Mouse (Mus musculus) E14TG2a.4 (cell line): Measurements from ENCODE around the gene Itpk1.

Source experiments
- H3K27me3 ChIP-seq: 2 replicates; pipeline ENCODE4 v1.6.1; 2014; ENCODE audit warnings: low read length, control low read depth; ENCODE audit not compliant: insufficient read depth
- H3K36me3 ChIP-seq: 2 replicates; pipeline ENCODE4 v1.6.1; 2014; ENCODE audit warnings: low read length, control low read depth; ENCODE audit not compliant: insufficient read depth
- H3K4me1 ChIP-seq: replicated peaks from 2 replicates; pipeline ENCODE4 v1.6.1; 2014; ENCODE audit warnings: low read depth, low read length, control low read depth
- H3K4me3 ChIP-seq: replicated peaks from 2 replicates; pipeline ENCODE4 v1.5.1; 2014; ENCODE audit warnings: mild to moderate bottlenecking, low read length
- H3K9me3 ChIP-seq: 2 replicates; pipeline ENCODE4 v1.6.1; 2014; ENCODE audit warnings: low read length, control low read depth
- CTCF ChIP-seq: conservative IDR thresholded peaks from 2 replicates; pipeline ENCODE4 v1.5.1; 2014; ENCODE audit warnings: low read length
- NANOG ChIP-seq: IDR thresholded peaks from 2 replicates; pipeline ENCODE4 v1.6.1; 2014; ENCODE audit warnings: borderline replicate concordance, low read length, mixed read lengths
- POU5F1 ChIP-seq: IDR thresholded peaks from 2 replicates; pipeline ENCODE4 v1.6.1; 2014; ENCODE audit warnings: low read length, borderline replicate concordance

The Itpk1 gene

DNA sequence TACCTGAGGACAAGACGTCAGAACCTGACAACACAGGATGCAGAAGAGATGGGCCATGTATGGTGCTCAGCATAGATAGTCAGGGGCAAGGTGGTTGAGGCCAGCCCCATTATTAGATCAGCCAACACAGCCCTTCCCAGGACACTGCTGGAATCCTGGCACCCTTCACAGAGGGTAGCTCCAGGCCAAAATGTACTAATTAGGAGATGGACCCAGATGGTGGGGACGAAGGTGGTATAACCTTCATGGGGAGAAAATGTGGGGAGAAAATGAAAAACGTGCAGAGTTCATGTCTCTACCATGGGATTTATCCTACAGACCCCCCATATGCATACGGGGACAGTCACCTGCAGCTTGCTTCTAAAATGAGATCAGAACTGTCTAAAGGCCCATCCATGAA, 91.3 kb downstream of the Itpk1 start:
- Histone ChIP-seq H3K27me3 (no peaks in the 10 kb centered on the region), H3K4me1 (peaks cover 34% of the 10 kb centered on the region), H3K9me3 (no peaks in the 10 kb centered on the region), H3K4me3 (no peak overlapping the region), H3K36me3 (peaks cover 84% of the 10 kb centered on the region)
- no peak for TF ChIP-seq NANOG
- no peak for TF ChIP-seq POU5F1
- no peak for TF ChIP-seq CTCF

- TF ChIP-seq CTCF: no peak
- no peak for TF ChIP-seq NANOG
- TF ChIP-seq POU5F1: no peak
- no peaks in the 10 kb centered on the region for H3K9me3 ChIP-seq
- no peaks in the 10 kb centered on the region for H3K27me3 ChIP-seq
- H3K36me3 ChIP-seq: peaks cover 88% of the 10 kb centered on the region
- H3K4me3 ChIP-seq: no peak overlapping the region
- peaks cover 36% of the 10 kb centered on the region for H3K4me1 ChIP-seq
These were observed 92.3 kb downstream of the Itpk1 start for GRCm38 (mm10) chr12:102612431-102612830.

DNA sequence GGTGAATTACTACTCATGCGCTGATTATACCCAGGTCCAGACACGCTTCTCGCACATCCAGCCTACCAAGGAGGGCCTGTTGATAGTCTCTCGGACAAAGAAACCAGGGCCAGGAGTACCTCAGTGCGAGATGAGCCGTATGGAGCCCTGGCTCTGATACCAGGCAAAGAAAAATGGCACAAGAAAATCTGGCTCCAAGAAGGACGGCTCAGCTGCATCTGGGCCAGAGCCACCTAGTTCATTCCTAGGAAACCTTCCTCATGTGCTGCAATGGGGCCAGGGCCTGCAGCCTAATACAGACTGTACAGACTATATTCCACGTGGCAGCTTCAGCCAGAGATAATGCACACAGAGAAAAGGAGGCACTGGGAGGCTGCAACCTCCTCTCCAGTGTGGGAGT, 93.8 kb downstream of the Itpk1 start:
- TF ChIP-seq CTCF: no peak
- H3K36me3 ChIP-seq: peaks cover 89% of the 10 kb centered on the region
- H3K9me3 ChIP-seq: no peaks in the 10 kb centered on the region
- H3K27me3 ChIP-seq: no peaks in the 10 kb centered on the region
- peaks cover 38% of the 10 kb centered on the region for H3K4me1 ChIP-seq
- H3K4me3 ChIP-seq: no peak overlapping the region

DNA sequence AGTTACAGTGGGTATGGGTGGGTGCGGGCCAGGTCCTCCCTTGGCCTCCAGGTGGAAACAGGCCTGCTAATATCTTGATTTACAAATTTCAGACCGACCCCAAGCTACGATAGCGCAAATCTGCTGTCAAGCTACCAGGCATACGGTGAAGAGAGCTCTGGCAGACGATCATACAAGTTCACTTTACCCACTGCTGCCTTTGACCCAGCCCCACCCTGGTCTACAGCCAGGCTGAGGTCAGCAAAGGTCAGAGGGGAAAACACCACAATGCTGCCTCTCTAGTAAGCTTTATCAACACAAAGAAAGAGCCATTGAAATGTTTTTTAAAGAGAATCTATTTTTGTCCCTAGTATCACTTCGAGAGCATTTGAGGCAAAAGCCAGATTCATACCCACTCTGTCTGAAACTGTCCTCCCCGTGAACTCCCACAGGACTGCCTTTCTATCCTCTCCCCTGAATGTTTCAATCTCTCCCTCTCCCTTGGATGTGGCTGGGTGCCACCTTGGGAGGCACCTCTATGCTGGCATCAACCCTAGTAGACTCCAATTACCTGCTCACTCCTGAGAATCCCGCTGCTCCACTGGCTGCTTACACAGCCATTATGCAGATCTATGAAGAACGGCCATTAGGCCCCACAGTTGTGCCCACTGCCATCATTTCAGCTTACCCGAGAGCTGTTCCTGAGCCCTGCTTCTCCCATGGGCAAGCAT, 96.8 kb downstream of the Itpk1 start:
- no peaks in the 10 kb centered on the region for H3K27me3 ChIP-seq
- TF ChIP-seq POU5F1 (no peak), NANOG (no peak), CTCF (no peak)

DNA sequence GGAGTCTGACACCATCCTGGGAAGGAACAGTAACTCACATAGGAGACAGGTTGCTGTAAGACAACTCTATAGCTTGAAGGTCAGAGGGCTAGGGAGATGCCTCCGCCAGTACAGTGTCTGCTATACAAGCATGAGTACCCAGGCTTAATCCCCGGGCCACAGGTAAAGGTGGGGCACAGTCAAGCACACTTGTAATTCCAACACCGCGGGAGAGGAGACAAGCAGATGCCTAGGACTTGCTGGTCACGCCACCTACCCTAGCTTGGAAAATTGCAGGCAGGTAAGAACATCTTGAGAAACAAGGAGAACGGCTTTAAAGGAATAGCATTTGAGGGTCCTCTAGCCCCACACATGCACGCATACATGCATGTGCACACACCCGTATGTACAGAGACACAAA, 97.7 kb downstream of the Itpk1 start:
- Histone ChIP-seq H3K9me3 (no peaks in the 10 kb centered on the region), H3K4me3 (no peak overlapping the region), H3K4me1 (peaks cover 60% of the 10 kb centered on the region), H3K36me3 (peaks cover 94% of the 10 kb centered on the region), H3K27me3 (no peaks in the 10 kb centered on the region)
- TF ChIP-seq POU5F1 (no peak), NANOG (no peak), CTCF (no peak)

More for the DNA sequence above, 96.8 kb downstream of the Itpk1 start:
- Histone ChIP-seq H3K9me3 (no peaks in the 10 kb centered on the region), H3K4me1 (peaks cover 51% of the 10 kb centered on the region), H3K4me3 (0 out of 2 replicates have a peak overlapping the region, but pooled peaks have one; percentile 14), H3K36me3 (peaks cover 94% of the 10 kb centered on the region)

DNA sequence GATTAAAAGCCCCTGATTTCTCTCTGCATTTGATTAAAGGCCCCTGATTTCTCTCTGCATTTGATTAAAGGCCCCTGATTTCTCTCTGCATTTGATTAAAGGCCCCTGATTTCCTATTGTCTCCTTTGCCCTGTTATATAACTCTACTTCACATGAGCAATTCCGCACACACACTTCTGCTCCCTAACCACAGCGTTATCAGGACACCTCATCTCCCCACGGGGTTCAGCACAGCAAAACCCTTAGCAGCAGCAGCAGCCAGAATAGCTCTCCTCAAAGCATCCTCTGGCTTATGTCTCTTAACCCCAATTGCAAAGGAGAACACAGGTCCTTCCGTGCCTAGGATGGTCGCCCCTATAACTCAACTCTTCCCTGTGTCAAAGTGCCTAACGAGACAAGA, 99.1 kb downstream of the Itpk1 start:
- Histone ChIP-seq H3K36me3 (peaks cover 92% of the 10 kb centered on the region), H3K9me3 (no peaks in the 10 kb centered on the region), H3K4me1 (peaks cover 75% of the 10 kb centered on the region), H3K4me3 (no peak overlapping the region), H3K27me3 (no peaks in the 10 kb centered on the region)
- TF ChIP-seq NANOG: no peak
- TF ChIP-seq CTCF: no peak
- TF ChIP-seq POU5F1: no peak

DNA sequence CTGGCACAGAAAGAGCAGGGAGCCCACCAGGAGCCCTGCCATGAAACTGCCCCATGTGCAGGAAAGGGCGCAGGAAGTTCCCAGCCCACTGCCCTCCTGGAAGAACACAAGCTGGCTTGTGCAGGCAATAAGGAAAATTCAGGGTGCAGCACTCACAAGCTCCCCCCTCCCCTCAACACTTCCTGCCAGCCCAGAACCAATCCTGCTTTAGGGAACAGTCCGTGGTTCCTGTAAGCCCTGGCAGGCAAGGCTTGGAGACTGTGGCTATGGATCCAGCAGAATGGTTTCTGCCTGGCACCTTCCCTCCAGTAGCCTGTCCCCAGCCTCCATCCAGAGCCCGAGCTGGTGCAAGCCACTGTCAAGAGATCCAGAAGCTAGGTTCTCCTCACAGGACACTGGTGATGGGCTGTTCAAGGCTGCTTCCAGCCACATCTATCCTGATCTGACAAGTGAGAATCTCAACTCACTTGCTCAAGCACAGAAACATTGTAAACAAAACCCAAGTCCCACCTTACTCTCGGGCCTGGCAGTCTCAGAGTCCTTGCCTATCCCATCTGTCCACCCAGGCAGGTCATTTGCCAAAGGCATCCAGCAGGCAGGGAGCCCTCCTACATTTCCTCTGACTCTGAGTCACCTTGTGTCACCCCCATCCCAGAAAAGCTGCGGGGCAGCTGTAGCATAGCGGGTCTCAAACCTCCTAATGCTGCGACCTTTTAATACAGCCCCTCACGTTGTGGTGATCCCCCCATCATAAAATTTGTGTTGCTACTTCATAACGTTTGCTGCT, 102.3 kb downstream of the Itpk1 start:
- H3K4me3 ChIP-seq: peak overlapping the region; percentile 20; the same call in 1 of the 2 replicates
- no peaks in the 10 kb centered on the region for H3K27me3 ChIP-seq
- H3K9me3 ChIP-seq: peaks cover 6% of the 10 kb centered on the region
- H3K4me1 ChIP-seq: peaks cover 72% of the 10 kb centered on the region
- H3K36me3 ChIP-seq: peaks cover 90% of the 10 kb centered on the region
- no peak for TF ChIP-seq POU5F1

GRCm38 (mm10) chr12:102601847-102602246, 102.9 kb downstream of the Itpk1 start:
- Histone ChIP-seq H3K4me1 (peaks cover 72% of the 10 kb centered on the region), H3K36me3 (peaks cover 85% of the 10 kb centered on the region), H3K4me3 (peak overlapping the region; percentile 20; the same call in 1 of the 2 replicates), H3K9me3 (peaks cover 6% of the 10 kb centered on the region), H3K27me3 (no peaks in the 10 kb centered on the region)
- TF ChIP-seq POU5F1: no peak
- no peak for TF ChIP-seq NANOG
- no peak for TF ChIP-seq CTCF

- TF ChIP-seq POU5F1 (no peak), NANOG (no peak)
- Histone ChIP-seq H3K4me1 (peaks cover 79% of the 10 kb centered on the region), H3K4me3 (no peak overlapping the region), H3K27me3 (no peaks in the 10 kb centered on the region), H3K9me3 (peaks cover 6% of the 10 kb centered on the region), H3K36me3 (peaks cover 79% of the 10 kb centered on the region)
These were observed 104.4 kb downstream of the Itpk1 start for GRCm38 (mm10) chr12:102600345-102600744.
